Mouse (Mus musculus): ENCODE measurements around the gene Ccdc151.

The Ccdc151 gene

DNA sequence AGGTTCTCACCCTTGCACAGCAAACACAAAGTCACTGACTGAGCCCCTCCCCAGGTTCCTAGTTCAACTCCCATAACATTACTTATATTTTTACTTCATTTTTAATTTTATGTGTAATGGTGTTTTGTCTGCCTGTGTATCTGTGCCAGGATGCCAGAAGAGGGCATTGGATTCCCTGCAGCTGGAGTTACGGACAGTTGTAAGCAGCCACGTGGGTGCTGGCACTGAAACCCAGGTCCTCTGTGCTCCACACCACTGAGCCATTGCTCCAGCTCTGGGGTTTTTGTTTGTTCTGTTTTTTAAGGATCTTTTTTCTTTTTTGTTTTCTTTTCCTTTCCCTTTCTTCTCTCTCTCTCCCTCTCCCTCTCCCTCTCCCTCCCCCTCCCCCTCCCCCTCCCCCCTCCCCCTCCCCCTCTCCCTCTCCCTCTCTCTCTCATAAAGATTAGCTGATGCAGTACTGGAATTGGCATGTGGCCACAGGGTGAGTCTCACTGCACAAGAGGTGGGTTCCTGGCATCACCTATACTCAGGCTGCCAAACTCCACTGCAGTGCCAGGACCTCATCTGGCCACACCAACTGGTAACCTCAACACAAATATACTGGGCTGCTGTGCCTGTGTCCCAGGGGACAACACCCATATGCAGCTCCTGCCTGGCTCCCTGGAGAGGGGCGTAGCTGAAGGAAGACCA, 6.1 kb downstream of the Ccdc151 start:
- no peak for DNase-seq (ENCODE audit: low read depth, low spot score)

- no peak for DNase-seq (ENCODE audit: low read depth, low spot score)
Measured at GRCm38 (mm10) chr9:21992227-21992626, 10.2 kb downstream of the Ccdc151 start.

DNA sequence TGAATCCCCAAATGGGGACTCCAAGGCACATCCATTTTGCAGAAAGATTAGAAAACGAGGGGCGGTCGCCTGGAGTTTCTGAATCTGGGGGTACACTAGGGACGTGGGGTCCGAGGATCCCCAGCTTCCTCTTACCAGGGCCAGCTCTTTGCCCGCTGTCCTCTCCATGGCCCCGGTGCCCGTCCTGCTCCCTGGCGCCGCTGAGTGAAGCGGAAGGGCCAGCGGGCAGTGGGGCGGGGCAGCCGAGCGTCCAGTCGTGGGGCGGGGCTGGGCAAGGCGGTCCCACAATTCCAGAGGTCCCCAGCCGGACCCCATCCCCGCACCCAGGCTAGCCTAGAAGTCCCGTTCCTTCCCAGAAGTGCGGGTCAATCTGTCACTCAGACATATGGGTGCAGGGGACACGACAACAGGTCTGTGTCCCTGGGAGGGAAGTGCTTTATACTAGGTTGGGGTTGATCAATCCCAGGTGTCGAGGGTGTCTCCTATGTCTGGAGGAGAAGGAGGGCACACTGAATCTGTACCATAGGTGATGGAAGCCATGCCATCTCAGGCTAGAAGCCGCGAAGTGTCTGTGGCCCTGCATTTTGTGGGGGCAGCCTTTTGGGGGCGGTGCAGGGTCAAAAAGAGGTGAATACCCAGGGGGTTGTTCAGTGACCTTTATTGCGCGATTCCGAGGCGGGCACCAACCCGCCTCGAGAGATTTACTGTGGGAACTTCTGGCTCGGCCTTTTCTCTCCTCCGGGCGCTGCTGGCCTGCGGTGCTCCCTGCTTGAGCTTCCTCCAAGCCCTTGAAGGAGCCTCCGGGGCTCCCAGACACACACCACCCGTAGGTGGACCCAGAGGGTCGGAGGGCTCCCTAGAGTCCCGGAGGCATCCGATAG, 13.0 kb downstream of the Ccdc151 start, which contains the start of gene Rgl3:
Rgl3 (minus strand) TSS at position 217 of the 881 bp plus-strand sequence.
- DNase-seq (ENCODE audit: low read depth, low spot score) = peak; percentile 24

- no peak for DNase-seq (ENCODE audit: low read depth, low spot score)
Measured at GRCm38 (mm10) chr9:21988421-21989101, 13.9 kb downstream of the Ccdc151 start.

GRCm38 (mm10) chr9:21987592-21988342, 14.7 kb downstream of the Ccdc151 start:
- DNase-seq (ENCODE audit: low read depth, low spot score) = no peak

DNA sequence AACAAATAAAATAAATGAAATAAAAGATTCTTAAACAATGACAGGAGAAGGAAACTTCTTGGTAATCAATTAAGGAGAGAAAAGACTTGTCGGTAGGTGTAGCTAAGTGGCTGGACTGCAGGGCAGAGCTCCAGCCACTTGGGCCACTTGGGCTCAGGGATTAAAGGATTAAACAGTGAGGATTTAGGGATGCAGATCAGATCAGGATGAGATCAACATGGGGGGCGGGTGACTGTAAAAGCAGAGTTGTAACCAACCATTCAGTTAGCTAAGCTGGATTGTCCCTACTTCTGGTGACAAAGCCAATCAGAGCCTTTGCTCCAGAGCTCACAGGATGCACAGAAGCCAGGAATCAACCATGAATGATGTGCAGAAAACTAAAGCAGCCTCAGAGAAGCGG, 18.5 kb downstream of the Ccdc151 start:
- DNase-seq (ENCODE audit: low read depth, low spot score) = no peak

GRCm38 (mm10) chr9:21978398-21979128, 23.9 kb downstream of the Ccdc151 start:
- no peak for DNase-seq (ENCODE audit: low read depth, low spot score)

GRCm38 (mm10) chr9:21977972-21978371, 24.5 kb downstream of the Ccdc151 start:
- no peak for DNase-seq (ENCODE audit: low read depth, low spot score)

- DNase-seq (ENCODE audit: low read depth, low spot score) = no peak
Measured at GRCm38 (mm10) chr9:21977331-21977730, 25.1 kb downstream of the Ccdc151 start.

GRCm38 (mm10) chr9:21976626-21977175, 25.7 kb downstream of the Ccdc151 start:
- DNase-seq (ENCODE audit: low read depth, low spot score) = no peak

GRCm38 (mm10) chr9:21969304-21969703, 33.1 kb downstream of the Ccdc151 start:
- no peak for DNase-seq (ENCODE audit: low read depth, low spot score)

GRCm38 (mm10) chr9:21968883-21969282, 33.6 kb downstream of the Ccdc151 start:
- no peak for DNase-seq (ENCODE audit: low read depth, low spot score)

DNA sequence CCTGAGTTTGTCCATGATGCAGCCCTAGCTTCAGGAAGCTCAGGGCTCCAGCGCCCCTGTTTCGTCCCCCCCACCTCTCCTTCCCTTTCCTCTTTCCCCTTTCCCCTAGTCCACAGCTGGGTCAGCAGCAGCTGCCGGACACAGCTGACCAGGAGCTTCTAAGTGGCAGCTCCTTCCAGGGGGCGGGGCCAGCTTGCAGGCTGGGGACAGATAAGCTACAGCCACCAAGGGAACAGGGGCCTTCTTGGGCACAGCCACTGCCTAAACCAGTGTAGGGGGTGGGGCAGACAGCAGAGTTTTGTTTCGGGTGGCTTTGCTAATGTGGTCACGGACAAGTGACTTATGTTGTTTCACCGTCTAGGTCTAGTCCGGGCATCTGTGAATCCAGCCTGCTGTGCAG, 39.0 kb downstream of the Ccdc151 start, which contains the start of gene Epor:
Epor (minus strand) TSS at position 90 of the 400 bp plus-strand sequence.
- DNase-seq (ENCODE audit: low read depth, low spot score) = peak; percentile 41

GRCm38 (mm10) chr9:21962416-21963059, 39.9 kb downstream of the Ccdc151 start:
- DNase-seq (ENCODE audit: low read depth, low spot score) = peak; percentile 77

- DNase-seq (ENCODE audit: low read depth, low spot score) = no peak
Measured at GRCm38 (mm10) chr9:21962010-21962409, 40.4 kb downstream of the Ccdc151 start.

DNA sequence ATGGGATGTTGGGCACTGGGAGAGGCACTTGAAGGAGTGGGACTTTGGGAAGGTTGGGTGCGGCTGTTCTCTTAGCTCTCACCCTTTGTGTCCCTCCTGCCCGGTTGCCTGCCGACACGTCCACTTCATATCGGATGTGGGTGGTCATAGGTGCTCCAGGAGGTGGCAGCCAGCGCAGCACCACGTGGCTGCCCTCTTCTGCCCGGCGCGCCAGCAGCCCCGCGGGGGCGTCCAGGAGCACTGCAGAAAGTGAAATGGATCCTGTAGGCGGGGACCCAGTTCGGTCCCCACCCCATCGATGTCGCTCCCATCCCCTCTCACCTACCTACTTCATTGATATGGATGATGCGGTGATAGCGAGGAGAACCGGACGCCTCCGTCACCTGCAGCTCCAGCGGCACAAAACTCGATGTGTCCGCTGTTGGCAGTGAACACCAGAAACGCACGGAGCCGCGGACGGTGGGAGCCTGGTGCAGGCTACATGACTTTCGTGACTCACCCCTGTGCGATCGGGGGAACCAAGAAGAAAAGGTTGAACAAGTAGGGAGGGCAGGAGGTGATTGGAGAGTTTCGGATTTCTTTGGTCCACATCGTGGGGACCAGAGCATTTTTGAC, 41.0 kb downstream of the Ccdc151 start:
- no peak for DNase-seq (ENCODE audit: low read depth, low spot score)

DNA sequence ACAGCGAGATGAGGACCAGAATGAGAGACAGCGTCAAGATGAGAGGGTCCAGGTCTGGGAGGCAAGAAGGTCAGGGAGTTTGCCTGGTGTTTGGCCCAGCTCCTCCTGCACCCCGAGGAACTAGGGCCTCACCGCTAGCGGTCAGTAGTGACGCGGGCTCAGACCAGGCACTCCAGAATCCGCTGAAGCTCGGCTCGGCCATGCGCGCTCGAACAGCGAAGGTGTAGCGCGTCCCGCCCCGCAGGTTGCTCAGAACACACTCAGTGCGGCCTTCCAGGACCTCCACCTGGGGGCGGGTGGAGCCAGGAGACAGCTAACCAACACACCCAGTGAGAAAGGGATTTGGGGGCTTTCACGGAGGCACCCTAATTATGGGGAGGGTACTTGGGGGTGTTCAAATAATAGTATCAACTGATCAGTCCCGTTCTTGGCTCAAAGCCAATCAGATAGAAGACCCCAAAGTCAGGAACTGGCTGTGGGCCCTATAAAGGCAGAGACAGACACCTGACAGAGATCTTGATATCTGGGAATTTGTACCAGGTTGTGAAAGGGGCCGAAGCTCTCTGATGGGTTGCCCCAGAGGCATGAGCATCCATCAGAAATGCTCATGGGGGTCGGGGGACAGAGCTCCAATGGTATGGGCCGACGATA, 41.8 kb downstream of the Ccdc151 start:
- DNase-seq (ENCODE audit: low read depth, low spot score) = no peak

DNA sequence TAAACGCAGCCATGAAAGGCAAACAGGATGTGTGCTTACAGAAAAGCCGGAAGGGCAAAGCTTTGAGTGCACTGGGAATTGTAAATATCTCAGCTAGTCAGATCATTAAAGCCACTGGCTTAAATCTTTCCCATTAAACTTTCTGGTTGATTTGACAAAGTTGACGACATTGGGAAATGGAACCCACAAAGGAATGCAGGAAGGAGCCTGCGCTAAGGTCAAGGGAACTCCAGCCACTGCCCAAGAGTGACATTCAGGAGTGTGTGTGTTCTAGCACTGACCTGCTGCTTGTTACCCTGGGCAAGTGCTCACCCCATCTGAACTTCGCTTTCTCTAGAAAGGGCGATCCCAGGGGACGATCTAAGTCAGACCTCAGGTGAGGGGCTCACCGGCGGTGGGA, 42.3 kb downstream of the Ccdc151 start:
- DNase-seq (ENCODE audit: low read depth, low spot score) = no peak

- no peak for DNase-seq (ENCODE audit: low read depth, low spot score)
Measured at GRCm38 (mm10) chr9:21959244-21959643, 43.2 kb downstream of the Ccdc151 start.

Data from mesoderm, embryonic 11.5 days (tissue).